Mouse (Mus musculus) yolk sac, embryonic 10.5 days (tissue): Measurements from ENCODE around the gene Avil.

Experiments
- DNase-seq: peaks from one replicate; pipeline ENCODE4 v3.0.0-alpha.2; 2017; ENCODE audit warnings: low spot score

The Avil gene

GRCm38 (mm10) chr10:127018422-127018821, 17.9 kb downstream of the Avil start:
- DNase-seq: no peak

- DNase-seq: peak; percentile 85
Observed at GRCm38 (mm10) chr10:127030336-127031296, 30.1 kb downstream of the Avil start, which contains the start of gene Tsfm. Gene Tsfm (minus strand): TSS chr10:127030840.

- DNase-seq: peak; percentile 55
Observed at GRCm38 (mm10) chr10:127033301-127033741, 32.8 kb downstream of the Avil start.

GRCm38 (mm10) chr10:127036273-127036672, 35.8 kb downstream of the Avil start:
- peak; percentile 45 for DNase-seq

- DNase-seq: no peak
Observed at GRCm38 (mm10) chr10:127037641-127038040, 37.1 kb downstream of the Avil start.

GRCm38 (mm10) chr10:127040569-127041214, 40.2 kb downstream of the Avil start:
- no peak for DNase-seq

GRCm38 (mm10) chr10:127041274-127041766, 40.8 kb downstream of the Avil start, which contains the start of the genes Mettl1 and Eef1akmt3:
Gene Mettl1 (plus strand): TSS chr10:127041414.
Gene Eef1akmt3 (minus strand): TSS chr10:127041513.
- no peak for DNase-seq

GRCm38 (mm10) chr10:127041774-127042338, 41.3 kb downstream of the Avil start:
- peak; percentile 95 for DNase-seq

- peak; percentile 32 for DNase-seq
Observed at GRCm38 (mm10) chr10:127042468-127043115, 42.1 kb downstream of the Avil start.

- DNase-seq: peak; percentile 87
Observed at GRCm38 (mm10) chr10:127043187-127043586, 42.7 kb downstream of the Avil start.

GRCm38 (mm10) chr10:127047954-127048353, 47.4 kb downstream of the Avil start, which contains the start of gene Cyp27b1:
Gene Cyp27b1 (plus strand): TSS chr10:127048250.
- no peak for DNase-seq

- no peak for DNase-seq
Observed at GRCm38 (mm10) chr10:127048608-127049394, 48.3 kb downstream of the Avil start.

- no peak for DNase-seq
Observed at GRCm38 (mm10) chr10:127049395-127050118, 49.0 kb downstream of the Avil start.

GRCm38 (mm10) chr10:127050119-127050474, 49.6 kb downstream of the Avil start:
- DNase-seq: no peak

GRCm38 (mm10) chr10:127054646-127055045, 54.1 kb downstream of the Avil start:
- DNase-seq: no peak

GRCm38 (mm10) chr10:127055406-127055805, 54.9 kb downstream of the Avil start:
- DNase-seq: no peak

- no peak for DNase-seq
Observed at GRCm38 (mm10) chr10:127056490-127056889, 56.0 kb downstream of the Avil start.

- peak; percentile 73 for DNase-seq
Observed at GRCm38 (mm10) chr10:127058161-127058560, 57.7 kb downstream of the Avil start.

- DNase-seq: no peak
Observed at GRCm38 (mm10) chr10:127058708-127059107, 58.2 kb downstream of the Avil start.
